9 mouse cellular contexts compared by ENCODE assay signal in the genomic region with DNA sequence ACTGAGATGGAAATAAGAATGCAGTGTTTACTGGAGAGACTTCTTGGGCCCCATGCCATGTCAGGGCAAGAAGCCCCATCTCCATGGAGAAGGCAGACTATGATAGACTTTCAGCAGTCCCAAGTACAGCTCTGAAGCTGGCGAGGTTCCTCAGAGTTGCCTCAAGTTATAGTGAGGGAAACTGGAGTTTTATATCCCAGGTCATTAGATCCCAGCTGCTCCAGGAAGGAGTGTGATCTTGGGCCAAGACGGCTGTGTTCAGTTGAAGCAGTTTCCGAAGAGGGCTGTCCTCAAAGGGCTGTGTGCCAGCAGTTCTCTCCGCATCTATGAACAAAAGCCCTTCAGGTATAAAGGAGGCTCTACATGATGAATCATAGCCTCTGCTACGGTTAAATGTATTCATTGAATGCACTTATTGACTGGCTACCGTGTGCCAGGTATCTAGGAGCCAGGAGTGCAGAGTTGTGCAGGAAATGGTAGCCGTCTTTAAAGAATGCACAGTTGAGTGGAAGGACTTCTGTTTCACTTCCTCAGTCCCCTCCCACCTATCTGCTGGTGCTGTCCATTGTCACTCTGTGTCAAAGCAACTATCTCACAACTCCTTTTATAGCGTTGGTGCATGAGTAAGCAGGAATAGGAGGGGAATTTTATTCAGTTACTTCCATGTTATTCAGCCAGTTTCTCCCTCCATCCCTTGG. TPM values are rescaled to one million over a fixed set of nuclear protein-coding genes. Genes with fewer than 3 reads are reported as not detected.
A peak's percentile ranks its signal among the peaks of the same experiment; 100 is the strongest.
DNase-seq lines count a peak whose midpoint lies in the region; ATAC-seq lines count a peak whose summit lies in the region.
"Had no signal": no experiment of that assay in that cellular context is flagged by ENCODE, and none has a peak within 500 bp of the region (broad histone marks: within the 10 kb centered on the region; RNA-seq: fewer than 3 reads in every experiment).

No protein-coding gene starts in this region.

- H3K9me3 ChIP-seq in heart, embryonic 13.5 days = no peaks in the 10 kb centered on the region
- no peaks in the 10 kb centered on the region for H3K9me3 ChIP-seq in heart, embryonic 11.5 days (replicated peaks; ENCODE audit: control insufficient read depth, low read length)
- no peaks in the 10 kb centered on the region for H3K9me3 ChIP-seq in lung, embryonic 16.5 days (ENCODE audit: control insufficient read depth, low read length)

- no peaks in the 10 kb centered on the region for H3K27me3 ChIP-seq in heart, embryonic 13.5 days (replicated peaks)
- H3K27me3 ChIP-seq in heart, embryonic 11.5 days (ENCODE audit: control insufficient read depth, insufficient read depth, low read length) = no peaks in the 10 kb centered on the region
- H3K27me3 ChIP-seq in lung, embryonic 16.5 days (ENCODE audit: control insufficient read depth, insufficient read depth, low read depth, low read length) = no peaks in the 10 kb centered on the region

- ATAC-seq in heart, embryonic 13.5 days (ENCODE audit: extremely low read depth, insufficient number of reproducible peaks, low FRiP score, low TSS enrichment) = no peak
- ATAC-seq in heart, embryonic 11.5 days (replicated peaks; ENCODE audit: insufficient number of reproducible peaks, low FRiP score, low TSS enrichment) = no peak
- peak; percentile 79 for ATAC-seq in granulocyte monocyte progenitor cell, adult 5-6 weeks (replicated peaks; ENCODE audit: poor library complexity, severe bottlenecking)
- ATAC-seq in lung, embryonic 16.5 days (ENCODE audit: low read depth) = peak; percentile 74
- ATAC-seq in frontal cortex, adult (ENCODE audit: low TSS enrichment) = no peak

- DNase-seq in NIH3T3 (ENCODE audit: low read depth) = peak; percentile 32
- no peak for DNase-seq in layer of hippocampus, adult 18-20 months (ENCODE audit: low spot score in 2 of 2)
- no peak for DNase-seq in T-cell, adult 2 months (ENCODE audit: low spot score)

- peaks cover 6% of the 10 kb centered on the region; the same call in 1 of the 2 replicates for H3K36me3 ChIP-seq in heart, embryonic 13.5 days
- no peaks in the 10 kb centered on the region for H3K36me3 ChIP-seq in heart, embryonic 11.5 days (ENCODE audit: control insufficient read depth, insufficient read depth, low read length)
- no peaks in the 10 kb centered on the region for H3K36me3 ChIP-seq in lung, embryonic 16.5 days (ENCODE audit: control insufficient read depth, insufficient read depth, low read length)

- H3K27ac ChIP-seq in heart, embryonic 13.5 days (replicated peaks) = peak overlapping the region; percentile 13
- H3K27ac ChIP-seq in heart, embryonic 11.5 days (ENCODE audit: low read depth, low read length) = no peak overlapping the region
- H3K27ac ChIP-seq in lung, embryonic 16.5 days (ENCODE audit: low read length) = peak overlapping the region; percentile 31

- H3K4me2 ChIP-seq in heart, embryonic 13.5 days = no peak overlapping the region
- H3K4me2 ChIP-seq in heart, embryonic 11.5 days = no peak overlapping the region
- H3K4me2 ChIP-seq in lung, embryonic 16.5 days (ENCODE audit: low read depth, low read length) = no peak overlapping the region

- WGBS in heart, embryonic 13.5 days = 47% methylated on average over 8 of the region's 8 CpGs
- WGBS in heart, embryonic 11.5 days (ENCODE audit: insufficient replicate concordance) = 63% methylated on average over 8 of the region's 8 CpGs
- 37% methylated on average over 8 of the region's 8 CpGs for WGBS in lung, embryonic 16.5 days

- H3K4me3 ChIP-seq in heart, embryonic 13.5 days = no peak overlapping the region
- no peak overlapping the region for H3K4me3 ChIP-seq in heart, embryonic 11.5 days (ENCODE audit: low read depth, low read length)
- H3K4me3 ChIP-seq in lung, embryonic 16.5 days (ENCODE audit: low read length) = no peak overlapping the region

- no peak overlapping the region for H3K9ac ChIP-seq in heart, embryonic 13.5 days
- no peak overlapping the region for H3K9ac ChIP-seq in heart, embryonic 11.5 days (ENCODE audit: low read depth, low read length)
- H3K9ac ChIP-seq in lung, embryonic 16.5 days (ENCODE audit: low read length) = no peak overlapping the region

- H3K4me1 ChIP-seq in heart, embryonic 13.5 days = peaks cover 23% of the 10 kb centered on the region
- peaks cover 3% of the 10 kb centered on the region; the same call in 1 of the 2 replicates for H3K4me1 ChIP-seq in heart, embryonic 11.5 days (ENCODE audit: control insufficient read depth, insufficient read depth, low read length)
- H3K4me1 ChIP-seq in lung, embryonic 16.5 days (replicated peaks; ENCODE audit: control insufficient read depth, insufficient read depth, low read length) = peaks cover 14% of the 10 kb centered on the region

RNA-seq across cellular contexts. Expression of a gene that starts 16.2 kb away (rescaled TPM):
- polyA plus RNA-seq in heart, embryonic 13.5 days (2015; fragmentation: Nextera tagmentation; extraction: Ambion mirVana) = 7.3 and 7.7 TPM in 2 replicates
- polyA plus RNA-seq in heart, embryonic 11.5 days (2014; fragmentation: Nextera tagmentation; extraction: Ambion mirVana) = 8.0 and 10.0 TPM in 2 replicates
- total RNA-seq in granulocyte monocyte progenitor cell, adult 5-6 weeks (2014; fragmentation: Nextera tagmentation) = 6.7 and 10.9 TPM in 2 replicates
- total RNA-seq in granulocyte monocyte progenitor cell, adult 5-6 weeks (2017) = 7.4 and 13.1 TPM in 2 replicates
- 4.0 and 4.1 TPM in 2 replicates for polyA plus RNA-seq in lung, embryonic 16.5 days (2015; fragmentation: Nextera tagmentation; extraction: Ambion mirVana)
- 10 to 100 TPM; 12.7 to 14.1 TPM for total RNA-seq in layer of hippocampus, adult 18-20 months (2021)

RNA-seq across cellular contexts. Expression of a gene that starts 16.5 kb away (rescaled TPM):
- polyA plus RNA-seq in heart, embryonic 13.5 days (2015; fragmentation: Nextera tagmentation; extraction: Ambion mirVana) = 1.6 and 2.2 TPM in 2 replicates
- polyA plus RNA-seq in heart, embryonic 11.5 days (2014; fragmentation: Nextera tagmentation; extraction: Ambion mirVana) = 2.2 TPM in 2 replicates
- not detected in 2 replicates for total RNA-seq in granulocyte monocyte progenitor cell, adult 5-6 weeks (2014; fragmentation: Nextera tagmentation)
- total RNA-seq in granulocyte monocyte progenitor cell, adult 5-6 weeks (2017) = 0.43 and 5.2 TPM in 2 replicates
- polyA plus RNA-seq in lung, embryonic 16.5 days (2015; fragmentation: Nextera tagmentation; extraction: Ambion mirVana) = 3.6 and 3.7 TPM in 2 replicates
- total RNA-seq in layer of hippocampus, adult 18-20 months (2021) = under 1 TPM; 0.48 to 0.69 TPM
- total RNA-seq: ES-E14 had no signal

Comparison
In these comparisons a context has a peak if more than half of its experiments do, and no peak if none do; other contexts are left out.
1. ATAC-seq: peak in granulocyte monocyte progenitor cell, adult 5-6 weeks (single experiment) and lung, embryonic 16.5 days (single experiment); none in heart, embryonic 13.5 days (single experiment), heart, embryonic 11.5 days (single experiment) and frontal cortex, adult (single experiment).